Mouse (Mus musculus) liver, embryonic 12.5 days (tissue): ENCODE data around the gene Klf6. TPM values are rescaled to one million over a fixed set of nuclear protein-coding genes. Genes with fewer than 3 reads are reported as not detected.
A peak's percentile ranks its signal among the peaks of the same experiment; 100 is the strongest.

Experiments
- ATAC-seq: fragments of 200-750 bp; cut with Nextera tagmentation; 2 replicates; pipeline ENCODE4 v1.8.0; 2017; ENCODE audit warnings: moderate number of reproducible peaks, mild to moderate bottlenecking, moderate library complexity
- H3K27ac ChIP-seq: fragments of 300-500 bp; sonication (generic); 2 replicates; pipeline ENCODE4 v1.5.1; 2016; ENCODE audit warnings: mild to moderate bottlenecking
- H3K27me3 ChIP-seq: fragments of 300-500 bp; sonication (generic); replicated peaks from 2 replicates; pipeline ENCODE4 v1.6.1; 2016; ENCODE audit warnings: mild to moderate bottlenecking, moderate library complexity
- H3K36me3 ChIP-seq: fragments of 300-500 bp; sonication (generic); 2 replicates; pipeline ENCODE4 v1.6.1; 2016; ENCODE audit warnings: mild to moderate bottlenecking, moderate library complexity
- H3K4me1 ChIP-seq: fragments of 300-500 bp; sonication (generic); 2 replicates; pipeline ENCODE4 v1.6.1; 2016
- H3K4me2 ChIP-seq: fragments of 300-500 bp; sonication (generic); 2 replicates; pipeline ENCODE4 v1.6.1; 2016; ENCODE audit warnings: mild to moderate bottlenecking, moderate library complexity
- H3K4me3 ChIP-seq: fragments of 300-500 bp; sonication (generic); 2 replicates; pipeline ENCODE4 v1.5.1; 2016; ENCODE audit warnings: mild to moderate bottlenecking, moderate library complexity
- H3K9ac ChIP-seq: fragments of 300-500 bp; sonication (generic); 2 replicates; pipeline ENCODE4 v1.6.1; 2016; ENCODE audit warnings: mild to moderate bottlenecking, moderate library complexity
- H3K9me3 ChIP-seq: fragments of 300-500 bp; sonication (generic); replicated peaks from 2 replicates; pipeline ENCODE4 v1.6.1; 2016; ENCODE audit warnings: mild to moderate bottlenecking, moderate library complexity
- WGBS: fragments of 180-500 bp; shearing (Covaris S2); methylation state at CpG from one replicate; pipeline ENCODE4 v1.1.7; 2016; ENCODE audit not compliant: insufficient replicate concordance; 5-methylcytosine and 5-hydroxymethylcytosine counted together
- polyA plus RNA-seq: library from polyadenylated mRNA; unstranded; fragments of >200 nt; fragmentation: Nextera tagmentation; extraction: Ambion mirVana; gene quantifications from 2 replicates; pipeline ENCODE4 v1.2.1, GENCODE M21; 2016

Gene Klf6
- polyA plus RNA-seq, 1 experiment from 2014 or later = 26.3 TPM

- ATAC-seq = no peak
- H3K4me2 ChIP-seq = no peak overlapping the region
- no peaks in the 10 kb centered on the region for H3K27me3 ChIP-seq
- no peaks in the 10 kb centered on the region for H3K36me3 ChIP-seq
- no peaks in the 10 kb centered on the region for H3K9me3 ChIP-seq
- WGBS = 14% methylated on average over 2 of the region's 2 CpGs
- no peak overlapping the region for H3K27ac ChIP-seq
- H3K4me1 ChIP-seq = peaks cover 17% of the 10 kb centered on the region
- H3K9ac ChIP-seq = no peak overlapping the region
- no peak overlapping the region for H3K4me3 ChIP-seq
Observed at GRCm38 (mm10) chr13:5843829-5844228, 17.5 kb upstream of the Klf6 start.

DNA sequence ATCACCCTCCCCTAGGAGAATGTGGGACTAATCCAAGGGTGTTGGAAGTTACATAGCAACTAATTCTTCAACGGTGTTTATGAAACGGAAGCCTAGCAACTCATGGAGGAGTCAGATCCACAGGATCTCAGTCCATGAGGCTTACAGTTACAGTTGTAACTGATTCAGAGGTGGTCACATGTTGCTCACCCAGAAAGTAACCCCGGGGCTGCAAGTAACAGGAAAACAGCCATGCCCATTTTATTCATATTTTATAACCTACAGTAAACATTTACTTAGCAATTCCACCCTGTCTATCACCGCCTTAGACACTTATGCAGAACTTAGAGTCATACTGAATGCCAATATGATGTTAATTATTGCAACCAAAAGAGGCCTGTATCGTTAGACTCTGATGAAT, 16.9 kb upstream of the Klf6 start:
- peaks cover 17% of the 10 kb centered on the region for H3K4me1 ChIP-seq
- no peak overlapping the region for H3K9ac ChIP-seq
- H3K27ac ChIP-seq = no peak overlapping the region
- H3K27me3 ChIP-seq = no peaks in the 10 kb centered on the region
- no peaks in the 10 kb centered on the region for H3K9me3 ChIP-seq
- no peak overlapping the region for H3K4me2 ChIP-seq
- no peak for ATAC-seq
- WGBS = 73% methylated on average over 5 of the region's 5 CpGs
- no peaks in the 10 kb centered on the region for H3K36me3 ChIP-seq
- H3K4me3 ChIP-seq = no peak overlapping the region

- Histone ChIP-seq H3K4me2 (peak overlapping the region; percentile 58), H3K4me3 (peak overlapping the region; percentile 19; the same call in 1 of the 2 replicates), H3K9me3 (no peaks in the 10 kb centered on the region), H3K27ac (peak overlapping the region; percentile 68; the same call in 1 of the 2 replicates), H3K9ac (peak overlapping the region; percentile 32), H3K27me3 (no peaks in the 10 kb centered on the region), H3K4me1 (peaks cover 17% of the 10 kb centered on the region), H3K36me3 (no peaks in the 10 kb centered on the region)
- WGBS = 21% methylated on average over 10 of the region's 10 CpGs
- ATAC-seq = peak; percentile 38
Observed at GRCm38 (mm10) chr13:5845161-5845590, 16.1 kb upstream of the Klf6 start.

DNA sequence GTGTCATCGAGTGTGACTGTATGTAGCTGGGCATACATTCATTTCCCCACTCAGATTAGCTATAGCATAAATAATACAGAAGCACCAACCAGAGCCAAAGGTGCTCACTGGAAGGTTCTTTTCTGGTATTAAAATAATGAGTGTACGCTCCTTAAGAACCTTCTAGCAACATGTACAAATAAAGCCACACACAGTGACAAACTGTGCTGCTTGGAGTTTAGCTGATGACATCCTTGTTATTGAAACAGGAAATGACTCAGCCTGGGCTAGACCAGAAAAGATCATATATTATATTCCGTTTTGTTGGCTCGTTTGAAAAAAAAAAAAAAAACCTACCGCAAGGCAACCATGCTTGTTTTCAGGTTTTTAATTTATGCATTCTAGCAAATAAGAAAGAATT, 15.7 kb upstream of the Klf6 start:
- peaks cover 17% of the 10 kb centered on the region for H3K4me1 ChIP-seq
- H3K27me3 ChIP-seq = no peaks in the 10 kb centered on the region
- 31% methylated on average over 5 of the region's 5 CpGs for WGBS
- H3K9me3 ChIP-seq = no peaks in the 10 kb centered on the region
- H3K36me3 ChIP-seq = no peaks in the 10 kb centered on the region
- H3K4me3 ChIP-seq = no peak overlapping the region
- H3K27ac ChIP-seq = peak overlapping the region; percentile 68; the same call in 1 of the 2 replicates
- ATAC-seq = peak; percentile 60
- H3K4me2 ChIP-seq = peak overlapping the region; percentile 58
- no peak overlapping the region; the same call in 1 of the 2 replicates for H3K9ac ChIP-seq

DNA sequence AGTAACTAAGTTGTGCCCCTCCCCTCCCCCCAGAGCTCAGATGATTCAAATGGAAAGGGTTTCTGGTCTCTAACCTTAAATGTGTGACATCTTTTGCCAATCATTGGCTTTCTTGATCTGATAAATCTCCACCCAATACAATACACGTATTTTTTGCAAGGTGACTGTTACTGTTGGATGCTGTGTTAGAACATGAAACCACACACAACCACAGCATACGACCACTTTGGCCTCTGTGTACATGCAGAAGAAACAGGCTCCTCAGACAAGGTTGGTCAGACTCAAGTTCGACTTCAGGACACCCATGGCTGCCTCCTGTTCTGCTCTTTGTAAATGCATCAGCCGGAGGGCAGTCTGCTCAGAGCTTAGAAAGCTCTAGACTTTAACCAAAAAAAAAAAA, 14.4 kb upstream of the Klf6 start:
- no peak for ATAC-seq
- Histone ChIP-seq H3K4me2 (no peak overlapping the region), H3K9me3 (no peaks in the 10 kb centered on the region), H3K4me3 (no peak overlapping the region), H3K27me3 (no peaks in the 10 kb centered on the region), H3K27ac (no peak overlapping the region), H3K36me3 (no peaks in the 10 kb centered on the region), H3K9ac (no peak overlapping the region), H3K4me1 (peaks cover 17% of the 10 kb centered on the region)
- WGBS = 58% methylated on average over 4 of the region's 4 CpGs

DNA sequence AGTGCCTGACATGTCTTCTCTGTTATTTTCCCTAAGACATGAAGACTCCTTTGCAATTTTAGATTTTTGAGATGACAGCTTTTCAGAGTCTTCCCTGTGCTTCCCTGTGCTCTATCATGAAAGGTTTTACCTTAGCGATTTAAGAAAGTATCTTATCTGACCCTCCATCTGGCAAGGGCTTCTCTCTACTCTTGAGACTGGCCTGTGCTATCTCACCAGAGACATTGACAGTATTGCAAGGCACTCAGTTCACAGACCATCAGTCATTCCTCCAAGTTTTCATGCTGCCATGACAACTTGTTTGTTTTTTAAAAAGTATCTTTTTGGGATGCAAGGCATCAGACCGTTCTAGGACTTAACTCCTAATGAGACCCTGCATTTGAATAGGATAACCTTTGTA, 13.5 kb upstream of the Klf6 start:
- WGBS = 34% methylated on average over 2 of the region's 2 CpGs
- peak; percentile 68 for ATAC-seq
- Histone ChIP-seq H3K27ac (no peak overlapping the region), H3K9me3 (no peaks in the 10 kb centered on the region), H3K4me2 (no peak overlapping the region), H3K36me3 (no peaks in the 10 kb centered on the region), H3K27me3 (no peaks in the 10 kb centered on the region), H3K4me1 (peaks cover 17% of the 10 kb centered on the region), H3K9ac (no peak overlapping the region), H3K4me3 (no peak overlapping the region)

GRCm38 (mm10) chr13:5860651-5861156, 578 bp upstream of the Klf6 start:
- Histone ChIP-seq H3K27ac (peak overlapping the region; percentile 93), H3K36me3 (peaks cover 12% of the 10 kb centered on the region), H3K9ac (peak overlapping the region; percentile 91), H3K4me2 (peak overlapping the region; percentile 87), H3K4me3 (peak overlapping the region; percentile 79), H3K4me1 (peaks cover 32% of the 10 kb centered on the region), H3K9me3 (no peaks in the 10 kb centered on the region), H3K27me3 (no peaks in the 10 kb centered on the region)
- WGBS = under 1% methylated on average over 27 of the region's 27 CpGs
- ATAC-seq = peak; percentile 51

DNA sequence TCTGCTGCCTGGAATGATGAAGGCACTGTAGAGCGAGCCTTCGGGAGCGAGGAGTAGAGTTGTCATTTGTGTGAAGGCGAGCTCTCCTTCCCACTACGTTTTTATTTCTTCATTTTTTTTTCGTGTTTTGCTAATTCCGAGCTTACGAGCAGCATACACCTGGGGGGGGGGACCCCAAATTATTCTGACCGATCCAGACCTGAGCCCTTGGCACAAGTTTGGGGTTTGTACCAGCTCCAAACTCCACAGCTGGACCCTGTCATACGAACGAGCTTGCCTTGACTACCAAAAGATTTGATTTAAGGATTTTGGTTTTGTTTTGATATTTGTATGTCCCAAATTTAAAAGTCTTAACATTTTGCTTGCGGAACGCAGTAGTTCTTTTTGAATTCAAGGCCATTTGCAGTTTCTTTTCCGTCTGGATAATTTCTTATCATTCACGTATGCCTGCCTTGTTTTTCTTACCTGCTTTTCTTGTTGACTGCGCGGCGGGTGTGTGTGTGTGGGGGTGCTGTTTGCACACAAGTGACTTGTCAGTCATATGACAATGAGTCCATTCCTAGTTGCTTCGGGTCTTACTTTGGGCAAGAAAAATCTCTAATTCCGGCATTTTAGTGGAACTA, 832 bp downstream of the Klf6 start:
- Histone ChIP-seq H3K4me3 (peak overlapping the region; percentile 79), H3K27me3 (no peaks in the 10 kb centered on the region), H3K9ac (peak overlapping the region; percentile 85), H3K27ac (peak overlapping the region; percentile 92), H3K4me2 (peak overlapping the region; percentile 72), H3K4me1 (peaks cover 32% of the 10 kb centered on the region), H3K9me3 (no peaks in the 10 kb centered on the region), H3K36me3 (peaks cover 26% of the 10 kb centered on the region)
- ATAC-seq = no peak
- WGBS = under 1% methylated on average over 20 of the region's 20 CpGs

DNA sequence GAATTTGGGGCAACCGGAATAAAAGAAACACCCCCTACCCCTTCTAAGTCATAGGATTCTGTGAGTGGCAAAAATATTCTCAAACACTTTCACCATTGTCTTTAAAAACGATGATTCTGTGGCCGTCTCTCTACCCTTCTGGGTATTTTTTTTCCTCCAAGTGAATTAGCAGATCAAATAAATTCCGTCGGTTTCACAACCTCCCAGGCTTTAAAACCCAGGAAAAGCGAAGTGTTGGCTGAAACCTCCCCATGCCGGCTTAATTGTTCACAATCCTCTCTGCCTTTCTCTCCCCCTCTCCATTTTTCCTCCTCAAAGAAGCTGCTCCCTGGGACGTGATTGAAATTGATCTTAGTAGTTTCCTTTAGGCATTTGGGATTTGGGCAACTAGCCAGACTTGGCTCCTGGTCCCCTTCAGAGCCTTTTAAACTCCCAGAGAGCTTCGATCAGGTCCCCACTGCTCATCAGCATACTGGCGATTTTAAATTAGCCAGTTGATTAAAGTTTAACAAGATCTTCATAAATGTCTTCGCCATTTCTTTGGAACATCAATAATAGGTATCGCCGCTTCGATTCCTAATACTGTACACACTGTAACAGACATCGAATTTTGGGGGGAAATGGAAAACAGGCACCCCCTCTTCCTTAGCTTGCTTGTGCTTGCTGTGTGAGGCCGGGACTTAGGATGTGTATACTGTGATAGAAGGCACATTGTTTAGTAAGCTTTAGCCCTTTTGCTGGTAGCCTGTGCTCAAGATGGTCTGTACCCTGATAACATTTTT, 1.5 kb downstream of the Klf6 start:
- peaks cover 33% of the 10 kb centered on the region for H3K36me3 ChIP-seq
- H3K4me2 ChIP-seq = peak overlapping the region; percentile 72
- H3K4me1 ChIP-seq = peaks cover 32% of the 10 kb centered on the region
- H3K27ac ChIP-seq = peak overlapping the region; percentile 92
- H3K9ac ChIP-seq = peak overlapping the region; percentile 85
- 9% methylated on average over 16 of the region's 16 CpGs for WGBS
- no peaks in the 10 kb centered on the region for H3K27me3 ChIP-seq
- no peaks in the 10 kb centered on the region for H3K9me3 ChIP-seq
- no peak for ATAC-seq
- peak overlapping the region; percentile 79 for H3K4me3 ChIP-seq

- Histone ChIP-seq H3K4me3 (peak overlapping the region; percentile 79), H3K9me3 (no peaks in the 10 kb centered on the region), H3K9ac (peak overlapping the region; percentile 85), H3K4me2 (peak overlapping the region; percentile 72), H3K27me3 (no peaks in the 10 kb centered on the region), H3K4me1 (peaks cover 32% of the 10 kb centered on the region), H3K36me3 (peaks cover 39% of the 10 kb centered on the region), H3K27ac (peak overlapping the region; percentile 92)
- WGBS = 5% methylated on average over 5 of the region's 5 CpGs
- ATAC-seq = no peak
Observed at GRCm38 (mm10) chr13:5863408-5863891, 2.2 kb downstream of the Klf6 start.

GRCm38 (mm10) chr13:5864265-5865097, 3.2 kb downstream of the Klf6 start:
- Histone ChIP-seq H3K4me2 (peak overlapping the region; percentile 72), H3K4me1 (peaks cover 32% of the 10 kb centered on the region), H3K4me3 (peak overlapping the region; percentile 46), H3K27me3 (no peaks in the 10 kb centered on the region), H3K36me3 (peaks cover 46% of the 10 kb centered on the region), H3K9me3 (no peaks in the 10 kb centered on the region), H3K27ac (peak overlapping the region; percentile 54; the same call in 1 of the 2 replicates), H3K9ac (peak overlapping the region; percentile 61; the same call in 1 of the 2 replicates)
- ATAC-seq = no peak
- 19% methylated on average over 10 of the region's 10 CpGs for WGBS
